Mouse (Mus musculus) CH12F3 (cell line): ENCODE results near the gene Akap6.

Experiments used
- in situ Hi-C: fragments of 300-500 bp; cut with MboI; formaldehyde crosslinking; loops from 2 replicates; pipeline ENCODE4 v1.14.3; 2020; ENCODE audit warnings: low sequenced_read_pairs

The Akap6 gene

DNA sequence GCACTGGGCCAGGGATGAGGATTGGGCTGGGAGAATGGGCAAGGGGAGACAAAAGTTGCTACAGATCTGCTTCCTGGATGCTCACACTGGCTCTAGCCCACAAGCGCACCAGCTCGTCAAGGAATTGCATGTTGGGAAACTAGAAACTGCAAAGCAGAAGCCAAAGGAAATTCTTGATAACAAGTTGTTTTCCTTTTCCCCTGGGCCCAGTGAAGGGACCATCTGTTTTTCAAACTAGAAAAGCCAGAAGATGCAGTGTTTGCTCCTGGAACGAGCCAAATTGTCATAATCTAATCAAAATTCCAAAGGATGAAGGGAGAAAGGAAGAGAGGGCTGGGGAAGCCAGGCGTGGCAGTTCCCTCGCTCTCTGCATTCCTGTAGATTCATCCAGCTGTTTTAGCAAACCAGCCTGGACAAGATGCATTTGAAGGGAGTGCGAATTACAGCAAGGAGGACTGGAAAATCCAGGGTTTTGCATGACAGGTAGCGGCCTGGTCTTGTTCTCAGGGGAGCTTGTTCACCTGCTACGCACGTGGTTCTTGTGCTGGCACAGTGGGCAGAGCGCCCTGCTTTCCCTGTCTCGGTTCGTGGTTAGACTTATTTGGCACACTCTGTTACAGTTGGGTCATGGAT, 136.8 kb downstream of the Akap6 start:
- in situ Hi-C loops = loop anchor here (25.0 kb wide), 1 partner anchor 824 kb away; the partner anchor contains the start of gene Dtd2

DNA sequence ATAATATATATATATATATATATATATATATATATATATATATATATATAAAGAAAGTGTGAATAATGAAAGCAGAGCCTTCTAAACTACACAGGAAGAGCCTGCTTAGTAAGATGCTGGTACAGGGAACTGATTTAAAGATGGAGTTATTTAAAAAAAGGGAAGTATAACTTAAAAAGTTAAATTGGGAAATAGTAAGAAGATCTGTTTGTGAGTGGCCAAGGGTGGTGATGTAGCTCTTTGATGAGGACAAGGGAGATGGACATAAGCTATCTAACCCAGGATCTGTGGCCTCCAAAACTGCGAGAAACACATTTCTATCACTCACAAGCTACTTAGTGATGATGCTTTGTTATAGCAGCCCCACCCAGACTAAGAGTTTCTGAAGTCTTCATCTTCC, 146.8 kb downstream of the Akap6 start:
- in situ Hi-C loops = loop anchor here (25.0 kb wide), 1 partner anchor 834 kb away; the partner anchor contains the start of gene Dtd2

DNA sequence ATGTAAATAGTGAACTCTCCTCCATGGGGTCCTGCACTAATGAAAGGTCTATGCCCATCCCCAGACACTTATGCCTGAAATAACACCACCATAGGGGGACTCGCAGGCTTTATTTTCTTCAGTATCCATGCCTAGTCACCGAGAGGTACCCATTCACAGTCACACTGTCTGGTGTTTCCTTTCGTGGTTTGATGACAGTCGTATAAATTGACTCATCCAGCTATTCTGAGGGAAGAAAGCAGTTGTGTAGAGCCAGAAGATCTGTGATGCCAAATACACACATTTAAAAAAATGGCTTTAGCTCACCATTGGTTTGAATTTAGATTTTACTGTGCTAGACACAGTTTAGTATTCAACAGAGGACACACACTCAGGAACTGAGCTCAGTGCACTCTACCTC, 147.8 kb downstream of the Akap6 start:
- in situ Hi-C loops = loop anchor here (25.0 kb wide), 1 partner anchor 835 kb away; the partner anchor contains the start of gene Dtd2

DNA sequence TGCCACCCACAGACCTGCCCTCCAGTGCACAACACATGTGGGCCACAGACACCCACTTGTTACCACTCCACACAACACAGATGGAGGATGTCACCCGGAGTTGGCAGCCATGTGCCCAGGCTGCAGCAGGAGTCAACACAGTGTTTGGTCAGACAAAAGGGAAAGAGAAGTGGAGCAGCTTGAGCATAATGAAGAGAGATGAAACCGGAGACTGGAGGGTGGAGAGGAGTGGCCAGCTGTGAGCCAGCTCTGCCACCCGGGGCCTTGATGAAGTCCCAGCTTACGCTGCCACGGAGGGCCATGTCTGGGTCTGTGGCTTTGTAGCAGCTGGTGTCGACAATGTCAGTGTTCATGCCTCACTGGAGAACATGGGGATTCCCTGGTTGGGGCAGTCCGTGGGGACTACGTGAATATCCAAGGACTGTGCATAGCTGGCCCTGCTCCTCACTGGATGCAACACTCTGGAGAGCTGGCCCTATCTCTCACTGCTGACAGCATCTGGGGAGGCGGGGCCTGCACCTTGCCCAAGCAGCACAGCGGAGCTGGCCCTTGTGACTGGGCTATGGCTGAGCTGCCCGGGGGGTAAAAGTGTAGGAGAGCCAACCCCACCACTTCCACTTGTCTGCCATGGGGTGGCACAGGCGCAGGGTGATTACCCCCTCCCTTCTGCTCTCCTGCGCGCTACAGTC, 148.8 kb downstream of the Akap6 start:
- in situ Hi-C loops = loop anchor here (25.0 kb wide), 1 partner anchor 836 kb away; the partner anchor contains the start of gene Dtd2

DNA sequence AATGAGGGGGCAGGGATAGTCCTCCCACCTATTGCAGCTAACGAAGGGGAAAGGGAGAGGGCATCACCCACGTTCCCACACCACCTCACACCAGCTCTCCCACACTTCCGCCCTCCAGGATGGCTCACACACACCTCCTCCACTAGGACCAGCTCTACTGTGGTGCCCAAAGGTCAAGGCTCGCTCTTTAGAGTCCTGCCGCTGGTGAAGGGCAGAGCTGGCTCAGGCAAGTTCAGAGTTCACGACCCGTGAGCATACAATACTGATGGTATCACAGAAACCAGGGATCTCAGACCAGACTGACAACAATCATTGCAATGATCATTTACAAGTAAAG, 149.3 kb downstream of the Akap6 start:
- in situ Hi-C loops = loop anchor here (25.0 kb wide), 1 partner anchor 836 kb away; the partner anchor contains the start of gene Dtd2

DNA sequence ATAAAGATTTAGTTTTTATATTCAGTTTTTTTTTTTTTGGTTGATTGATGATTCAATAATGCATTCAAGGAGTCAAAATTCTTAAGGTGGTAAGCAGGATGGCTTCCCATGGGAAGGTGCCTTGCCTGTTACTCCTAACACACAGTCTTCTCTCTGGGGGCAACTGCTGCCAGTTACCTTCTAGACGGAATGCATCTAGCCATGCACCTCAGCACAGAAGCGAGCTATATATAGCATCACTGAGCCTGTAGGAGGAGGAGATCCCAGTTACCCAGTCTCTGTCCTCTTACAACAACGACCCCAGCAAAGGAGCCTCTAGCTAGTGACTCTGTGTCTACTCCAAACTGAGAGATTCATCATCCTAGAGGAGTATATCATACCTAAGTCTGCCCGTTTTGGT, 150.1 kb downstream of the Akap6 start:
- in situ Hi-C loops = loop anchor here (25.0 kb wide), 1 partner anchor 837 kb away; the partner anchor contains the start of gene Dtd2

DNA sequence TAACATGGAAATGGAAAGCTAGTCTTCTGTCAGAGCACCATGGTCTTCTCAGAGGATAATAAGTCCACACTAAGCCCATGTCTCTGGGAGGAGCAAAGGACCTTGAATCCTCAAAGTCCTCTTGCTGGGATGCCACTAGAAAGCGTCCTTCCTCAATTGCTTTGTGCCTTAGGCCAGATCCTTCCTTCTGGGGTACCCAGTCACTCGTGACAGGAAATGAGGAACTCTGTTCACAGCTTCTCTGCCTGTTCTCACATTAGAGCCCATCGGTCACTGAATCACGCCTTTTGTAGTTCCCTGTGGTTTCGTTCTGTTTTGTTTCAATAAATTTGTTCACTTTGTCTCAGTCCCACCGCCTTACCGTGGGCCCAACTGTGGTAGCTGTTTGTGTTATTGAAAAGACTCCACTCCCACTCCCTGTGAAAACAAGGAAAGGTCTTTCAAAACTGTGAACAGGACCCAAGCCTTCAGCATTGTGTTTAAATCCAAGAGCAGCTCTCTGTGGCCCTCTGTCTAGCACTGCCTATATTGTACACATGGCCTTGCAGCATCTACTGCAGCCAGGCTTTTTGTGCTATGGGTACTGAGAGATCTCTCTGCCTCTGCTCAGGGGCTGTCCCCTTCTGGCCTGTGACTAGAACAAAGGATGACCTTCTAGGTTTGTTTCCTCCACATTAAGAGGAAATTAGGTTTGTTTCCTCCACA, 151.3 kb downstream of the Akap6 start:
- in situ Hi-C loops = no loop called here

DNA sequence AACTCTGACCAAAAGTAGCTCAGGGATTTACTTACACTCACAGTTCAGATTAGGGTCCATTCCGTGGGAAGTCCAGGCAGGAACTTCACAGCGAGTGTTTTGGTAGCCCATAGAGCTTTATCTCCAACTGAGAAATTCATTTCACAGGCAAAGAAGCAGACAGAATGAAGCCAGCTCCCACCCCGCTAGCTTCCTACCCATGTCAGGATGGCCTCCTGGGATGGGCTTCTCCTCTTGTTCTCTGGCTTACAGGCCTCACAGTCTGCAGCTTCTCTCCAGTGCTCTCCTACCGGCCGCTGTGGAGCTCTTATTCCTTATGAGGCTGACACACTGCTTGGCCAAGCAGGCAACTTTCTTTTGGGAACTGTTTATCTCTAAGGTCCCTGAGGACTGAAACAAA, 152.0 kb downstream of the Akap6 start:
- in situ Hi-C loops = no loop called here

DNA sequence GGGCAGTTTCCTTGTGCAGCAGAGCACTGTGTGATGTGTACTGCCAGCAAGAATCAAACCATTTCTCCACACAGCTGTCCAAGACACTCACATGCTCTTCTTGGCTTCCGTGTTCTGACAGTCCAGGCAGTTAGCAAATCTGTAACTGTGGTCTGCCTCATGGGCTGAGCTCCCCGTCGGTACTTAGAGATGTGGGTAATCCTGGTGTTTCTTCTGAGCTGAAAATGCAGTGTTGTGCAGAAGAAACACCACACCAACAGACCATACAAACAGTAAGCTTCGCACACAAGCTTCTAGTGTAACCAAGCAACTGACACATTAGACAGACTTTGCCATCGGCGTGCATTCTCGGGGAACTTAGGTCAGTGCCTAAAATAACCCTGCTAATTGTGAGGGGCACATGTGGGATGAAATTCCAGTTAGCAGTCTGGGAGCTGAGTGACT, 155.1 kb downstream of the Akap6 start:
- in situ Hi-C loops = no loop called here

DNA sequence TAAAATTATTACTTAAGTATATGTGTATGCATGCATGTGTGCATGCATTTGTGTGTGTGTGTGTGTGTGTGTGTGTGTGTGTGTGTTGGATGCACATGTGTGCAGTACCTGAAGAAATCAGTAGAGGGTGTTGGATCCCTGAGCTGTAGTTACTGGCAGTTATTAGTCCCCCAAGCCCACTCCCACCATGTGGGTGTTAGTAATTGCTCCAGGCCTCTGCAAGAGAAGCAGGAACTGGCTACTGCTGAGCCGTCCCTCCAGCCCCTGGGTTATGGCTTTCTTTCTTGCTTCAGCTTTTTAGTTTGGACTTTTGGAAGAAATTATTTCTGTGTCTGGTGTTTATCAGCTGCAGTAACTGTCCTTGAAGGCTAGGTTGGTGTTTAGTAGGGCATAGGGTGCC, 156.9 kb downstream of the Akap6 start:
- in situ Hi-C loops = no loop called here

DNA sequence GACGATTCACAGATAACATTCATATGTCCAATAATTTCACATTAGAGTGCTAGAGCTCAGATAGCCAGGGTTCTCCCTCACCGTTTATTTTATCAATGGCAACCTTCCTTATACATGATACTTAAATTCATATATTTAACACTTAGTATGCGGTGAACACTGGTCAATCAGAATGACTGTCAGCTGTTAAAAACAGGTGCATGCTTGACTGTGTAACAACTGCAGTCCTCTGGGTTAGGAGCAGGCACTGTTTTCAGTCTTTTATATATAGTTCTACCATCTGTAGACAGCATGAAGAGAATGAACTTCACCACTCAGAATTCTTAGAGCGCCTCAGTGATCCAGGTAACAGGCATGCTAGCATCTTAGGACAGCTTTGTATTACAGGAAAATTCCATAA, 158.1 kb downstream of the Akap6 start:
- in situ Hi-C loops = no loop called here

DNA sequence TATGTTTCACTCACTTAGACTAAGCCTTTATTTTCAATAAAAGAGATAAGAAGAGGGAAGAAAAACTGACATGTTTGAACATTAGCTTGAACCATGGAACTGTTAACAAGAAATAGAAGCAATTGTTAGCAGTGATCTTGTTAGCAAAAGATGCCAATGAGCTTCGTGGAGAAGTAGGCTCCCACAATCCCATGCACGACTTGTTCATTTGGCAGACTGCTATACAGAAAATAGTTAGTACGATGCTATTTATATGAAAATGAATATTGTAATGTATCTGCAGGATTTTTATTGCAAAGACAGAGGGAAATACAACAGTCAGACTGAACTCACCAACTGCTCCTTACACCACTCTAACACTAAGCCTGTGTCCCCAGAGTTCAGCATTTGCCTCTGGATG, 162.7 kb downstream of the Akap6 start:
- in situ Hi-C loops = no loop called here

DNA sequence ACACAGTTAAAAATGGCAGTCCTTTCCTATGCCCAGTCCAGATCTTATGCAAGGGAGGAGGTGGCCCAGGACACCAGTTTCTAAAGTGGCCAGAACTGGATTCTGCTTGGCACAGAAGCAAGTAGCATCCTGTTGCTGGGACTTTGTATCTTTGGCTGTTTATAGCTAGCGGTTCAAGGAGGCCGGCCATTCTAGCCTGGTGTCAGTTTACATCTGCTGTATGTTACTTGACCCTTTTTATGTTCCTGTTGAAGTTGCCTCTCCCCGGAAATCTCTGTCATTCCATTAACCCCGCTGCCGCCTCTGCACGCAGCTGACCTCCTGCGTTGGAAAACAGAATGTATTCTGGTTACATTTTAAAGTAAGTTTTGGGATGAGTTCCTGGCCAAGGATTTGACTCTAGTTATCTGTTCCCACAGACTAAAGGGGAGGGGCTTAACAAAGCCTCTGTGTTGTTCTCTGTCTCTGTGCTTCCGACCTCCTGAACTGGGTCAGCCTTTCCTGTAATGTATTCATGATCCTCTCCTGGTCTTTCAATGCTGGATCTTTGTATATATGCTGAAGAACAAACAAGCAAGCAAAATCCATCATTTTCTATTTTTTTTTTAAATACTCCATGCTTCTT, 168.9 kb downstream of the Akap6 start:
- in situ Hi-C loops = no loop called here

DNA sequence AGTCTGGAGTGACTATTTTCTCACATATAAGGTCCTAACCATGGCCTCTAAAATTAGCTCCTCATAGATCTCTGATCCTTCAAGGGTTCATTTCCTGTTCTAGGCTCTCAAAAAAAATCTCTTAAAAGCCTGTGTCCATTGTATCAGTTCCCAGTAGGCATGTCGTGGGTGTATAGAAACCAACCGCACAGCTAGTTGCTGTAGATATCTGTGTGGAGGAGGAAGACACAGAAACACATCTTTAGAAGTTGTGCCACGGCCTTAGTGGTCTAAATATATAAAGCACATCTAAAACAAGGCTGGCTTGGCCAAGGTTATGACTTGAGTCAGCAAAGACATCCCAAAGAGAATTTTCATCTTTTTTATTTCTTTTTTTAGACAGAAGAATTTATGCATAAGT, 172.4 kb downstream of the Akap6 start:
- in situ Hi-C loops = no loop called here

DNA sequence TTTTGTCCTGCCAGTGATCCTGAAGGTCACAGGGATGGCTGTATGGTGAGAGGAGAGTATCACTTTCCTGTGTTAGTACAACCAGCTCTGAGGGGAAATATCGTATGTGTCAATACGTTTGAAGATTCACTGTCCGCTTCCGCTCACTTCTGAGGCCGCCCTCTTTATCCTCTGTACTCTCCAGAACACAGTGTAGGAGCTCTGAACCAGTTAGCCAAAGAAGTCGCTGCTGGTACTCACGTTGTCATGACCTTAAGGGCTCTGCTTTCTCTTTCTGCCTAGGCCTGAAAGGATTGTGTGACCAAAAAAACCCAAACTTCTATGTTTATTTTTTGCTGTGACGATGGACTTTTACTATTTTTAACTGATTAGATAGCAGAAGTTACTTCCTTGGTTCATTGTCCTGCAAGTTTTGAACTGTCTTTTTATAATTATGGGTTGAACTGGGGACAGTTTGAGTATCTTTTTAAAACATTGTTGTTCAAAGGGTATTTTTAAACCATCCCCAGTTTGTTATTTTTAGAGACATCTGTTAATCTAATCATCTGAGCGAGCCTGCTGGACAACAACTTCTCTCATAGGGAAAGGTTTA, 175.2 kb downstream of the Akap6 start:
- in situ Hi-C loops = no loop called here

DNA sequence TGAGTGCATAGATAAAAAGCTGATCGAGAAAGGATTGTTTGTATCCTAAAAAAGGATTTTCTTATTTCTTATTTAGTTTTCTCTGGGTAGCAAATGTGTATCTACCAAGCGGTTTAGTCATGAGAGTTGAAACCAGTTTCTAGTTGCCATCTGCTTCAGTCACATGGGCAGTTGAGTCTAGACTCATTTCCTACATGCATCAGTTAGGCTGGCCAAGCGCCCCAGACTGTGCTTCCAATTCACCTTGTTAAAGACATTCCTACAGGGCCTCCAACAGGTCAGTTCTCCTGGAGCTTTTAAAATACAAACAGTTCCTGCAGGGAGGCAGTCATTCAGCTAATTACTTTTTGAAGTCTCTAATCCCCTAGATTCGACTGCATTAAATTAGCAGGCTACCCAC, 176.9 kb downstream of the Akap6 start:
- in situ Hi-C loops = no loop called here

DNA sequence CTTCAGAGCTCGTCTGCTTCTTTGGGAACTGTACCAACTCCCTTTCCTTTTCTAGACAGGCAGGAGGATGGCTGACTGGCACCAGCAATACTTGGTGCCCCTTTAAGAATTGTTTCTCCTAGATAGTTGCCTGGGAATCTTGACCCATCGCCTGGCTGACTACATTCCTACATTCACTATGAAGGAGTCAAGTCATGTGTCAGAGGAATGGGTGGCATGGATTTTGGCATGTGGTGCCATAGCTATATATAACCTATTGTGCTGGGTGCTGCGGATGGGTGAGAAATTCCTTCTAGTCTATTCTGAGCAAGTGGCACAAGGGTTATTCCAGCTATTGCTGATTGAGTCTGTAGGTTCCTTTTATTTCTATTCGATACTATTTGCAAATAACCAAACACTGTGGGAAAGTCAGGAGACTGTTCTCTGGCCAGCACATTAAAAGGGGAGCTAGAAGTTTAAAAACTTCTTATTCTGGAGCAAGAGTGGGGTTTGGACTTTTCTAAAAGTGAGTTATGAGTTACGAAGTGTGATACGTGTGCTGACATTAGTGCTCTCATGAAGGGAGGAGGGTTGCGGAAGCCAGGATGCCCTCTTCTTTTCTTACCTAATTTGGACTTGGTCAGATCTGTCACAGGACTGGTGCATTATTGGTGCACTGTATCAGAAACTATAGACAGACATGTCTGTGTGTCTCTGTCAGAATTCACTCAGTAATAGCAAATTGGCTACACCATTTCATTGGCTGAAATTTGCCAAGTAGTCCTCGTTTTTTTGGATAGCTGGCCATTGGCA, 178.0 kb downstream of the Akap6 start:
- in situ Hi-C loops = no loop called here

DNA sequence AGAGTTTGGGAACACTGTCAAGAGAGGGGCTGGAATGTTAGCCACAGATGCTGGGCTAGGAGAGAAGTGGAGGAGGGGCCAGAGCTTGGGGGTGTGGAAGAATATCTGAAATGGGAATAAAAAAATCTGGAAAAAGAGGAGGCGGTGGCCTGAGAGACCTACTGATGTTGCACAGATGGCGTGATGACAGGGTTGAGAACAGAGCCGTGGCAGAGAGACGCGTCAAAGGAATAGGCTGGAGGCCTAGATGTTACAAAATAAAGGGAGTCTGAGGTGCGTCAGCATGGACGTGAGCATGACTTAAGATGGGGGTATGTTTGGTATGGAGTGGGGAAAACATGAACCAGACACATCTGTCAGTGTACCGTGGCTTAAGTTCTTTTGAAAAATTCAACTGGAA, 180.1 kb downstream of the Akap6 start:
- in situ Hi-C loops = no loop called here

DNA sequence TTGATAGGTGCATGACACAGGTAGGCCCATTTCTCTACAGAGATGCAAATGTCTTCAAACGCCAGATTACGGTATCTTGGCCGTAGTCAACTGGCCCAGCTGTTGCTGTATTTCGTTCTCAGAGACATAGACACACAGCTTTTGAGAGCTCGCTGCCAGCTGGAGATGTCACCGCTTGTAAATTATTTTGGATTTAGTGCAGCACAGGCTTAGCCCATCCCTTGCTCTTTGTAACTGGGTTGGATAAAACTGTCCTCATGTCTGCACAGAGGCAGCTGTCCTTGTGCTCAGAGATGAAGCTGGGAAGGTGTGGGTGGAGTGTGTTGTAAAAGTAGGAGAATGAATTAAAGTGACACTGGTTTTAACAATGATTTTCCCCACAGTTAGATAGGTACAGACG, 193.3 kb downstream of the Akap6 start:
- in situ Hi-C loops = no loop called here
